Mouse (Mus musculus) gastrocnemius, postnatal 4 days (tissue): Measurements from ENCODE around the gene Scgb2b3. TPM values are rescaled to one million over a fixed set of nuclear protein-coding genes. Genes with fewer than 3 reads are reported as not detected.

ENCODE experiments used
- DNase-seq, 2 experiments: peaks; one replicate each; pipeline ENCODE4 v3.0.0; 2021 to 2022; ENCODE audit warnings: low spot score in 2 of 2, mixed read lengths in 2 of 2
- long read RNA-seq, 2 experiments: library from polyadenylated mRNA; stranded (forward); transcript quantifications; one replicate each; pipeline ENCODE4 v2.0.0; 2021
- total RNA-seq, 2 experiments: library from RNA; stranded (reverse); gene quantifications; 2 replicates each; pipeline ENCODE4 v1.2.3; 2021

Gene Scgb2b3
- total RNA-seq = not detected
- long read RNA-seq, experiment 1 = 0 reads
- long read RNA-seq, experiment 2 = 0 reads

- no peak for DNase-seq
These were observed at the start of gene Scgb2b3 for GRCm38 (mm10) chr7:31362022-31362560. Gene Scgb2b3 (minus strand): TSS chr7:31362072.

- DNase-seq = no peak
These were observed 13.4 kb upstream of the Scgb2b3 start, which contains the start of gene Scgb1b3 for GRCm38 (mm10) chr7:31375292-31375691. Gene Scgb1b3 (plus strand): TSS chr7:31375592.

Other genes with a start within 250 kb of the Scgb2b3 start
- 1 to 10 TPM; 3.9 to 4.2 TPM for gene Hpn, start 246.8 kb downstream of the Scgb2b3 start, total RNA-seq
- 10 to 100 TPM; 90.6 to 98.1 TPM for gene Scn1b, start 235.1 kb downstream of the Scgb2b3 start, total RNA-seq
- gene Gramd1a, start 206.2 kb downstream of the Scgb2b3 start, total RNA-seq = 10 to 100 TPM; 42.8 to 45.8 TPM
- not detected for gene Scgb2b2, start 71.6 kb downstream of the Scgb2b3 start, total RNA-seq
- gene Scgb1b2, start 70.3 kb downstream of the Scgb2b3 start, total RNA-seq = not detected
- not detected for gene Scgb1b3, start 13.5 kb upstream of the Scgb2b3 start, total RNA-seq